Mouse (Mus musculus): ENCODE measurements around the gene Sod1. TPM values are rescaled to one million over a fixed set of nuclear protein-coding genes. Genes with fewer than 3 reads are reported as not detected.
"Not testable (repeated sequence)": the region's sequence is repeated elsewhere in the genome, so short reads cannot be mapped to it uniquely, and the experiment has no call there.

The Sod1 gene
- polyA plus RNA-seq, 1 experiment: 794 TPM

- DNase-seq (ENCODE audit: extremely low spot score in 1 of 2, low spot score in 1 of 2): no peak
Observed at GRCm38 (mm10) chr16:90210717-90211116, 9.8 kb upstream of the Sod1 start.

GRCm38 (mm10) chr16:90211767-90212166 is 8.8 kb upstream of the Sod1 start:
- no peak for DNase-seq (ENCODE audit: extremely low spot score in 1 of 2, low spot score in 1 of 2)

- DNase-seq (ENCODE audit: extremely low spot score in 1 of 2, low spot score in 1 of 2): no peak
Observed at GRCm38 (mm10) chr16:90213477-90214339, 6.8 kb upstream of the Sod1 start.

- DNase-seq (ENCODE audit: extremely low spot score in 1 of 2, low spot score in 1 of 2): no peak
Observed at GRCm38 (mm10) chr16:90214731-90215565, 5.6 kb upstream of the Sod1 start.

- not testable (repeated sequence) for DNase-seq (ENCODE audit: extremely low spot score in 1 of 2, low spot score in 1 of 2)
Observed at GRCm38 (mm10) chr16:90215879-90216278, 4.7 kb upstream of the Sod1 start.

- no peak for DNase-seq (ENCODE audit: extremely low spot score in 1 of 2, low spot score in 1 of 2)
Observed at GRCm38 (mm10) chr16:90216414-90216813, 4.1 kb upstream of the Sod1 start.

GRCm38 (mm10) chr16:90217356-90217755 is 3.2 kb upstream of the Sod1 start:
- no peak for DNase-seq (ENCODE audit: extremely low spot score in 1 of 2, low spot score in 1 of 2)

GRCm38 (mm10) chr16:90217926-90218325 is 2.6 kb upstream of the Sod1 start:
- DNase-seq (ENCODE audit: extremely low spot score in 1 of 2, low spot score in 1 of 2): no peak

GRCm38 (mm10) chr16:90219445-90219844 is 1.1 kb upstream of the Sod1 start:
- not testable (repeated sequence) for DNase-seq (ENCODE audit: extremely low spot score in 1 of 2, low spot score in 1 of 2)

GRCm38 (mm10) chr16:90220892-90221431 is 408 bp downstream of the Sod1 start:
- DNase-seq (ENCODE audit: extremely low spot score in 1 of 2, low spot score in 1 of 2): peak in 1 of 2 experiments; percentile 39

- no peak for DNase-seq (ENCODE audit: extremely low spot score in 1 of 2, low spot score in 1 of 2)
Observed at GRCm38 (mm10) chr16:90221441-90222070, 1.0 kb downstream of the Sod1 start.

- DNase-seq (ENCODE audit: extremely low spot score in 1 of 2, low spot score in 1 of 2): no peak
Observed at GRCm38 (mm10) chr16:90229897-90230296, 9.3 kb downstream of the Sod1 start.

GRCm38 (mm10) chr16:90231302-90231701 is 10.7 kb downstream of the Sod1 start:
- no peak for DNase-seq (ENCODE audit: extremely low spot score in 1 of 2, low spot score in 1 of 2)

GRCm38 (mm10) chr16:90233702-90234101 is 13.1 kb downstream of the Sod1 start:
- no peak for DNase-seq (ENCODE audit: extremely low spot score in 1 of 2, low spot score in 1 of 2)

GRCm38 (mm10) chr16:90234617-90235016 is 14.1 kb downstream of the Sod1 start:
- DNase-seq (ENCODE audit: extremely low spot score in 1 of 2, low spot score in 1 of 2): no peak

- DNase-seq (ENCODE audit: extremely low spot score in 1 of 2, low spot score in 1 of 2): no peak
Observed at GRCm38 (mm10) chr16:90235188-90235587, 14.6 kb downstream of the Sod1 start.

- peak in 1 of 2 experiments; percentile 33 for DNase-seq (ENCODE audit: extremely low spot score in 1 of 2, low spot score in 1 of 2)
Observed at GRCm38 (mm10) chr16:90239128-90239746, 18.7 kb downstream of the Sod1 start.

- DNase-seq (ENCODE audit: extremely low spot score in 1 of 2, low spot score in 1 of 2): no peak
Observed at GRCm38 (mm10) chr16:90241875-90242274, 21.3 kb downstream of the Sod1 start.

- no peak for DNase-seq (ENCODE audit: extremely low spot score in 1 of 2, low spot score in 1 of 2)
Observed at GRCm38 (mm10) chr16:90242426-90243304, 22.1 kb downstream of the Sod1 start.
